Mouse (Mus musculus) layer of hippocampus, adult 18-20 months (tissue): ENCODE measurements around the gene Hectd2. TPM values are rescaled to one million over a fixed set of nuclear protein-coding genes. Genes with fewer than 3 reads are reported as not detected.

ENCODE experiments used
- DNase-seq, 2 experiments: peaks; one replicate each; pipeline ENCODE4 v3.0.0; 2022; ENCODE audit warnings: low spot score in 2 of 2
- total RNA-seq, 2 experiments: library from RNA; stranded (reverse); gene quantifications; 2 replicates each; pipeline ENCODE4 v1.2.3; 2021

The Hectd2 gene
- total RNA-seq, 2 experiments from 2014 or later = 33.8 to 38.8 TPM

DNA sequence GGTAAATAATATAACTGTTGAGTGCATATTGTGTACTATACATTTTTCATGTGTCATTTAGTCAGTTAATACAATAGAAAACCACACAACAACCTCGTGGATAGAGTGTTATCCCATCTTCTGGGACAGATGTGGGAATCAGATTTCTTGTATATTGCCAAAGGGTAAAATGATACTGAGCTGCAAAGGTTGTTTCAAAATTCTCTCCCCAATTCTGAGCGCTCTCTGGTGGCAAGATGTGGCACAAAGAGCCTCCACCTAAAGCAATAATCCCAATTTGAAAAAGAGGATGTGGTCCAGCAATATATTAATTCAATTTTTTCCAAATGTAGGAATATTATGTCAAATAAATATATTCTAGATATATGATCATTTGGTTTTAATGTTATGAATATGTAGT is 5.7 kb downstream of the Hectd2 start:
- no peak for DNase-seq

DNA sequence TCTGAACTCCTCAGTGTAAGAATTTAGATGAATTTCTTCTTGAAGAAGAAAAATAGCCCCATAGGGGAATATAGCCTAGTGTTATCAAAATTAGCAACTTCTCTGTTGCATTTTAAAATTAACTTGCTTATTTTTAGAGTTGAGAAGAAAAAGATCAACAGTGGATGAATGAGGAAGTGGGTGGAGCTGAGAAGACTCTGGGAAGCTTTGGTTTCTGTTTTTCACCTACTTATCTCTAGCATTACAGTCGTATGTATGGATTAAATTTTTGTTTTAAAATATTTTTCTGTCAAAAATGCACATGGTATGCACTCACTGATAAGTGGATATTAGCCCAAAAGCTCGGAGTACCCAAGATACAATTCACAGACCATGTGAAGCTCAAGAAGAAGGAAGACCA is 6.7 kb downstream of the Hectd2 start:
- DNase-seq = no peak

DNA sequence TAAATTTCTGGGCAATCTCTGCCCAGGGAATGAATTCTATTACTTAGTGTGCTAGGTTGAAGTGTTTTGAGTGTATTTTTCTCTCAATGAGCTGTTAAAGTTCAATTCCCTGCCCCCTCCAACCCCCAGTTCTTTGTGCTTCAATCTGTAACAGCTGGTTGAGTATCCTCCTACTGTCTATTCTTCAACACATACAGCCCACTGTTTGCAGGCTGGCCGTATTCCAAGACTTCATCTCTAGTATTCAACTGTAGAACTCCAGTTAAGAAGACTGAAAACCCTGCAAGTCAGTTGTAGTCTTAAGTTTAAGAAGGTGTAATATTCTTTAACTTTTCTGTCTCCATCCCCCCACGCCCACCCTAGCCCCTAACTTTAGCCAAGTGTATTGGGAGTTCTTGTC is 10.0 kb downstream of the Hectd2 start:
- peak; percentile 30 to 77 for DNase-seq

DNA sequence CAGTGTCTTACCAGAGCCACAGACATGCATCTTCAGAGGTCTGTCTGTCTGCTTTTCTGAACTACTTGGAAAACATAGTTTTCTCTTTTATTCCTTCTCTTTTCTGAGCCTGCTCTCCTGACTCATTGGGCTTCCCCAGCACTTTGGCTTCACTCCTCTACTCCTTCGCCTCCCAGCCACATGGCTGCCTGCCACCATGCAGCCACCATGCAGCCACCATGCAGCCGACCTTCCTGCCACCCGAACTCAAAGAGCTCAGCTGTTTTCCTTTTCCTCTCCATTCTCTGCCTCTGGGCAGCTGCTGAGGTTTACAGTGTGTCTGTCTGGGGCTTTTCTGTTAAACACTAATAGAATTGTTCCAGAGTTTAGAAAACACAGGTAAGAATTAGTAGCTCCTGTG is 19.5 kb downstream of the Hectd2 start:
- no peak for DNase-seq

DNA sequence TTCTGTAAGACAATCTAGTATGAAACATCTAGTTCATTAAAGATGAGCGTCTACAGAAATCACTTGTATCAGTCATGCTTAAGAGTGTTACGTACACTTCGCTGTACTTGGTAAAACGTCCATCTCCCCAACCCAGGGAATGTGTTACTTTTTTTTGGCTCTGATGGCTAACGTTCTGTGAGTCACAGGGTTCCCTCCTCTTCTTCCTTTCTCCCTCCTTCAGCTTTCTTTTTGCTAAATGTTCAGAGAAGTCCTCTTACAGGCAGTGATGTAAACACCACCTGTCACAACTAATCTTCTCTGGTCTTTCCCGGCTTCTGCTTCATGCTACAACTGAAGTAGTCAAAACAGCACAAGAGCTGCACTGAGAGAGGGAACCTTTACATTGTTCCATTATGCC is 20.7 kb downstream of the Hectd2 start:
- no peak for DNase-seq

DNA sequence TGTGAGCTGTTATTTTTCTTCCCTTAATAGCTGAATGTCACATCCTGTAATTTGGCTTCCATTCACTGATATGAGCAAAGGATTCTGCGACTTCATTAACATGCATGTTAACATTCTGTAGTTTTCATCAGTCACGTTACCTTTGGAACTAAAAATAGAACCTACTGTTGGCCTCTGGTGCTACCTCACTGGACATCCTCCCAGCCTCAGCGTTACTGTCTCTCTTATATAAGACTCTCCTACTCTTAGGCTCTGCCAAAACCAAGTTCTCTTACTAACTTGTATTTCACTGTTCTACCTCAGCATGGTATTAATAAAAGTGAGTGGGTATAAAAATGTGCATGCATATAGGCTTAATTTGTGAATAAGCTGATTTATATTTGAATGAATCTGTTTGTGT is 26.4 kb downstream of the Hectd2 start:
- DNase-seq = peak in 1 of 2 experiments; percentile 39

DNA sequence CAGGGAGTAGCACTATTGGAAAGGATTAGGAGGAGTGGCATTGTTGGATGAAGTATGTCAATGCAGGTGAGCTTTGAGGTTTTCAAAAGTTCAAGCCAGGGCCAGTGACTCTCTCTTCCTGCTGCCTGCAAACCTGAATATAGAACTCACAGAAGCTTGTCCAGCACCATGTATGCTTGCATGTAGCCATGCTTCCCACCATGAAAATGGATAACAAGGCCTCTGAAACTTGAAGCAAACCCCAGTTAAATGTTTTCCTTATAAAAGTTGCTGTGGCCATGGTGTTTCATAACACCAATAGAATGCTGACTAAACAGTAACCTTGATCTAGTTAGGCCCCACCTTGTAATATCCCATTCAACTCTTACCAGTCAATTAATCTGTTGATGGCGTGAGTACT is 27.7 kb downstream of the Hectd2 start:
- DNase-seq = no peak

DNA sequence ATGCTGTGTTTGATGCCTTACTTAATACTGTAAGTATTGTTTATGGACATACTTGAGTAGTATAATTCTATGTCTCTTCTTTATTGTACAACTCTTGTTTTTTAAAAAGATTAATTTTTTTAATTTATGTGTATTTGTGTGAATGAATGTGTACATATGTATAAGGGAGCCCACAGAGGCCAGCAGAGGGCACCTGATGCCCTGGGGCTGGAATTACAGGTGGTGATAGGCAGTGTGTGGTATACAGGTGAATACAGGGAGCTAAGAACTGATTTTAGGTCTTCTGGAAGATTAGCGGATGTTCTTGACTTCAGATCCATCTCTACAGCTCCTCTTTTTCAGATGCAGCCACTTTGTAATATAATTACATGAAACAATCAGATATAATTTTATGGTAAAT is 31.1 kb downstream of the Hectd2 start:
- DNase-seq = no peak

DNA sequence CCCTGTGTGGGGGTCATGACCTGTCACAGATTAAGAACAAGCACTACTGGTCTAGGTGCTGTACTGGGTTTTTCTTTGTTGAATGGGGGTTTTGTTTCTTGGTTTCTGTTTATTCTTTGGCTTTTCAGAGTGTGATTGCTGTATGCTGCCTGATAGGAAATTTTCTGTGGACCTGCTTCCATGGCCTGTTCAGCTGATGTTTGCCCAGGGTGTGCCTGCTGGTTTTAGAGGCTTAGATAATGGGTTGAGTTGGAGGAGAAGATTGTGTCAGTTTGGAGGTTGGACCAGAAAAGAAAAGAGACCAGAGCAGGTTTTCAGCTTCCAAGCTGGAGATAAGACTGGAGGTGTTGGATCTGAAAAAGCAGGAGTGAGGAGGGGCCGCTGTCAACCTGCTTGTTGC is 40.0 kb downstream of the Hectd2 start:
- no peak for DNase-seq

DNA sequence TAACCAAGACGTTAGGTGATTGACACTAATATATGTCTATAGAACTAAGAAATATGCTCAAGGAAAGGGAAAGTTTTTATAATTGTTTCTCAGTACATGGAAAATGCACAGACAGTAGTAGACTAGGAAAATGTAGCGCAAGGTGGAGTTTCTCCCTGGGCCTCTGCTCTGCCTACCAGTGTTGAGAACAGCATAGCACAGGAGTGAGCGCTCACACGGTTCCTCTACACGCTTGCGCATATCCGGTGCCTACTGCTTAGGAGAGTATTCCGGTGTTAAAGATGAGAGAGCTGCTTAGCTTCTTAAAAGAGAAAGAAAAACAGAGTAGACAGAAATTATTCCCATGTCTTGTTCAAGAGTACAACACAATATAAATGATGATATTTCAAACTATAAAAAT is 47.4 kb downstream of the Hectd2 start:
- DNase-seq = no peak

DNA sequence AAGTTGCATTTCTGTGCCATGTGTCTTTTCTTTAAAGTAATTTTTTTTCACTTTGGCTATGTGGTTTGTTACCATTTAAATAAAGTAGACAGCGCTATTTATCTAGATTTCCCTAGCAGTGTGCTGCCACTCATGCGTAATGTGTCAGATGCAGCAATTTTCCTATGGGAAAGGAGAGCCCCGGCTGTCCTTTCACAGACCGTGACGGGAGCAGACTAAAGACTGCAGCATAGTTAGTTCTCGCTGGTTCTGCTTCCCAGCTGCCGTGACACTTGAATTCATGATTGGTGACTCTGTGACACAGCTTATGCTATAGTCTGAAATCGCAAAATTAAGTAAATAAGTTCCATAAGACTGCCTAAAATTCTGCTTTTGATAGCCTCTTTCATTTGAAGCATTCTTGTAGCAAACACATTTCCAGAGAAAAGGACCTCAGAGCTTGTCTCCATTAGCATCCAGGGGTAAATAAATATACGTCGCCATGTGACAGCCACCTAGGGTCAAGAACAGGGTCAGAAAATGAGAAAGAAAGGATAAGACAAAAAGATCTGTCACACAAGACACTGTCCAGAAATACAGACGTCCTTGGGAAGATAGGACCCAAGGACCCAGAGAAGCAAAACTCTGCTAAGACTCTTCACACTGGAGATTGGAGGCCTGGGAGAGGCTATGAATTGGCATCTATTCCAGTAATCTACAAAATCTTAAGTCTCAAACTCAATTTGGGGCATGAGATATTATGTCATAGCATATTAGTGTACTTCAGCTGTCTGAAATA is 48.3 kb downstream of the Hectd2 start:
- DNase-seq = no peak

DNA sequence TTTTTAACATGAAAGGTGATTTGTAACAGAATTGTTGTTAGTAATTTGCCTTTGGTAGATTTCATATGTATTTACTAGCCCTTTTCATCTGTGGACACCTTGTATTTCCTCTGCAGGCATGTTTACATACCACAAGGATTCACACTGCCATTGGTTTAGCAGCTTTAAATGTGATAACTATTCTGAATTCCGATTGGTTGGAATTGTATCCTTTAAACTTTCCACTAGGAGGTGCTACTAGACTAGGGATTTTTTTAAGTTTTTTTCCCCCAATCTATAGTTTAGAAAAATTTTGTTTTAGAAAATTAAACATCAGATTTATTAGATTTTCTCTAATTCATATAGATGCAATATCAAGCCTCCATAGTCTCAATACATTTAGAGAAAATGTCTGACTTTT is 51.8 kb downstream of the Hectd2 start:
- no peak for DNase-seq

DNA sequence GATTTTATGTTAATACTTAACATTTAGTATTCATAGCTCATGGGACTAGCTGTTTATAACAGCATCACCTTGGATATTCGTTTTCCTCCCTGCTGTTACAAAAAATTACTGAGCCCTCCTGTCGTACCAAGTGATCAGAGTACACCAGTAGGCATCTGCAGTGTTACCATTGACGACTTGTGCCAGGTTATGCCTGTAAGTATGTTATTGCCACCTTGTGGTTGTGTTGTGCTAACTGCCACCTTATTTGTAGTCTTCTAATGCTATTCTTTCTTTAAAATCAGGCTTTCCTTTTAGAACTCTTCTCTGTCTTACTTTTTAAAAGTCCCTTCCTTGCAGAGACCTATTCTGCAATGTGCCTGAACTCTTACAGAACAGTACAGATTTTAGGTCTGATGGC is 54.8 kb downstream of the Hectd2 start:
- DNase-seq = peak in 1 of 2 experiments; percentile 20

DNA sequence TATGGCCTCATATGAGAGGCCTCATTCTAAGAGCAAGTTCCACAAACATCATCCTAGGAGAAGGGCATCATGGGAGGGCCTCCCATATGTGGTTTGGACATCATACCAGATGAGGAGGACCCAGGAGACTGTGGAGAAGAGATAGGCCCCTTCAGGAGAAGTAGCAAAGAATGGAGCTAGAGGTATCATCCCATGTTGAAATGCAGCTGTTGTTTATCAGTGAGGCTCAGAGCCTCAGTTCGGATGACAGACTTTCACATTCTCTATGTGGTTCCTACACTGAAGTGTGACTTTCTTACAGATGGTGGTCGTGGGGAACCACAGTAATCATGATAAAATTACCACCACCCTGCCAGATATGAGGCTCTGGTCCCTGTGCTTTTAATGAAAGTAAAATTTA is 55.9 kb downstream of the Hectd2 start:
- no peak for DNase-seq

DNA sequence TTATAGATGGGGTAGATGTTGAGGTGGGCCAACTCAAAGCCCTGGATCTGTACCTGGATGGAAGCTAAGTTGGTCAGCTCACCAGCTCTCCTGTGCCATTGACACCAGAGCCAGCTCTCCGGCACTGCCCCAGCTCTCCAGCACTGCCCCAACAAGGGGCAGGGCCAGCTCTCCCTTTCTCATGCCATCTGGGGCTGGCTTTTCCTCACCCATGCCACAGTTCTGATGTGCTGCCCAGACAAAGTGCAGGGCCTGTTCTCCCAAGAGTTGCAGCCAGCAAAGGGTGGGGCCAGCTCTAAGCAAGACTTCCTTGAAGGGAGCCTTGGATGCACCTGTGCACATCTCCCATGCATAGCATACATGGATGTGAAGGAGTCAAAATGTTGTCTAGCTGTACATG is 71.5 kb downstream of the Hectd2 start:
- DNase-seq = no peak

DNA sequence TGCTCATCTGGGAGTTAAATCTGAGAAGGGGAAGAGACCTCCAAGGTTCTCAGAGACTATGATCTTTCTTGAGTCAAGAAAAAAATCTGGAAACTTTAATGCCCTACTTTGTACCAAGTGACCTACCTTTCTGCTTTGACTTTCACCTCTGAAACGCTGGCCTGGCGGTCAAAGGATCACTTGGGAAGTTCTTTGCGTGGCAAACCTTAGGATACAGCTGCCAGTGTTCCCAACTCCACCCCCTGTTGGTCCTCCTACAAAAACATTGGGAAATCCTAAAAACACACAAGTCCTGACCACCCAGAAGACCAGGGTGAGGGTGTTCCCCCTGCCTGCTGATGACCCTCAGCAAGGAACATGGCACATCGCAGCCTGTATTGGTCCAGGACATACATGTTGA is 72.4 kb downstream of the Hectd2 start:
- DNase-seq = no peak

DNA sequence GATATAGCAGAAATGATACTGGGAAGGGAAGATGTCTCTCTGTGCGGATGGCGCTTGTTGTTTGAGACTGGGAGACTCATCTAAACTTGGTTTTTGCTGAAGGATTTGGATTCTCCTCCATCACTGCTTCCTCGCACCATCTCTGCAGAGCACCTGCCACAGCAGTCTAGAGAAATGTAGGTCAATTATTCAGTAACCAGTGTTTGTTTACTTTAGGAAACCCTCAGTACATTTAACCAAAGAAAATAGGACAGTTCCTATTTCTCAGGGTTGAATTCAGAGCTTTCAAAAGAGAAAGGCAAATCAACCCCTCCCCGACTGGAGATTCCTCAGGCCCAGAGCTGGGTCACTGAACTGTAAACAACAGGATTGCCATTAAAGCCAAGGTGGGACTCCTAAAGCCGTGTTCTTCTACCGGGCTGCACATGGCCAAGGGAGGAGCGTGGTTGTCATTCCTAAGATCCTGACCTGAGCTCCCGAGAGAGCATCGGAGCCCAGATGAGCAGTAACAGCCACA is 75.0 kb downstream of the Hectd2 start:
- no peak for DNase-seq

DNA sequence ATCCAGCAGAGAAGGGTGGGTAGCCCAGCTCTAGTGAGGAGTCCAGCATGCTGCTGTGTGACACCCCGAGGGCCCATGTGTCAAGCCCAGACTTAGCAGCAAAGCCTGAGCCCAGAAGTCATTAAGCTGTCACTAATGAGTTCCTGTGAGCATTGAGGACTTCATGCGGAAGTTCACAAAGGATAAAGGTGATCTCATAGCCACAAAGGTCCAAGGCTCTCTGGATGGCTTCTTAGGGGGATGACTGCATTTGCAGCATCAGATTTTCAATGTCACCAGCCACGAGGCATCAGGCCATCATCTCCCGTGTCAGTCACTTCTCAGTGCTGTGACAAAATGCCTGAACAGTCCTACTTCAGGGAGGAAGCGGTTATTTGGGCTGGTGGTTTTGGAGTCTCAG is 75.9 kb downstream of the Hectd2 start:
- no peak for DNase-seq

DNA sequence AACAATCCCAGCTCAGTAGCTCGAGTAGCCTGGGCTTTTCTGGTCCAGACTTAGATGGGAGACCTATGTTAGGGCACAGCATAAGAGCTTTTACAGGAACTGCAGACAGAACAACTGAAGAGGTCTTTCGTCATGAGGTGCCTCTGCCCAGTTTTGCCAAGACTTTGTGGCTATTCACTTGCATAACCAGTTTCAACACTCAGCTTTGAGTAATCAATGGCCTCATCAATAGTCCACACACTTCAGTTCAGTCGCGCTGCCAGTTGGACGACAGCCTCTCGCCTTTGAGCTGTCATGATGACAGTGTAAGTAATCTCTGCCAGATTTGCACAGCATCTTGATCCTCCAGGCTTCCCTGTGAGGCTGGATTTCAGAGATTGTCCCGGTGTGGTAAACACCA is 80.3 kb downstream of the Hectd2 start:
- no peak for DNase-seq

DNA sequence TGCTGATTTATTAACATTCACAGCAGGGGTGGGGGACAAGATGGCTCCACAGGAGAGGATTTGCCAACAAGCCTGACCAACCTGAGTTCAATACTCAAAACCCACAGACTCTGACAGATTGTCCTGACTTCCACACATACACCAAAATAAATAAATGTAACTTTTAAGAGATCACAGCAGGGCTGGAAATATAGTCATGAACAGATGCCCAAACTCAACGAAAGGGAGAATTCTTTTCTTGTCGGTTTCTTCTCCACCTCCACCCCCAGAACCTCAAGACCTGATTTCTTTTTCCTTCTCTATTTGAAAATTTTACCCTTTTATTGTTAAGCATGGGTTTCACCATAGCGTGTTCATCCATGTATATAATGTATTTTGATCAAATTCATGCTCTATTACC is 82.8 kb downstream of the Hectd2 start:
- no peak for DNase-seq

DNA sequence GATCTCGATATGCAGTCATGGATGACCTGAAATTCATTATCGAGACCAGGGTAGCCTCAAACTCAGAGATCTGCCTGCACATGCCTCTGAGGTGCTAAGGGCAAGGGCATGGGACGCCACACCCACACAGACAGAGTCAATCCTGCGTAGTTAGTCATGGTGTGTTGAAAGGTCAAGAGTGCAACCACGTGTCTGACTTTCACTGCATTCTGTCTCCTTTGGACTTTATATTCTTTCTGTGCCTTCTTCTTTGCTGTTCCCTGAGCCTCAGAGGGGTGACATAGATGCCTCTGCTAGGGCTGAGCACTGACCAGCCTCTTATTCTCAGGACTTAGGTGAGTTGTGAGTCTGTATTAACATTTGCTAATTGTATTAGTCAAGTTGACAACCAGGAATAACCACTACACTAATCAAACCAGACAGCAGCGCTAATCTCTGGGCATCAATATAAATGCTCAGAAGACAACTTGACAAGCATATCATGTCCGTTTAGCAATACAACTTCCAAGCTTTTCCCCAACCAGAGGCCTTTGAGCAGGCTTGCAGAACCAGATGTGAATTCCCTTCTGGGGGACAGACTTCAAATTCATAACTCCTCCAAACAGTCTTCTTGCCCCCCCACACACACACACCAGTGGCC is 83.6 kb downstream of the Hectd2 start:
- no peak for DNase-seq

DNA sequence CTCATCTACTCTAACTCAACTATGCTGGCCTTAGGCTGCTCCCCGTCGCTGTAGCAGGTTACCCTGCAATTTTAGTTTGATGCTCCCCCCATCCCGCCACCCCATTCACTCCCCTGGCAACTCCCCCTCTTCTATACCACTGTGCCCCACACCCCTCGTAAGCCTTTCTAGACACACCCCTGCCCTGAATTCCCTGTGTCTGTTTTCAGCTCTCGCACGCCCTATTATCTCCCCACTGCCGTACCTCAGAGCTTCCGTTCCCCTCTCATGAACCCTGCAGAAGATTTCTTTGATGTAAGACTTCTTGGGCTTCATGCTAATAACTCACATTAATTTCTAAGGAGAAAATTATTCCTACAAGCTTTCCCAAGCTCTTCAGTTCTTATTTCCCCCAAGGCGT is 84.6 kb downstream of the Hectd2 start:
- no peak for DNase-seq

DNA sequence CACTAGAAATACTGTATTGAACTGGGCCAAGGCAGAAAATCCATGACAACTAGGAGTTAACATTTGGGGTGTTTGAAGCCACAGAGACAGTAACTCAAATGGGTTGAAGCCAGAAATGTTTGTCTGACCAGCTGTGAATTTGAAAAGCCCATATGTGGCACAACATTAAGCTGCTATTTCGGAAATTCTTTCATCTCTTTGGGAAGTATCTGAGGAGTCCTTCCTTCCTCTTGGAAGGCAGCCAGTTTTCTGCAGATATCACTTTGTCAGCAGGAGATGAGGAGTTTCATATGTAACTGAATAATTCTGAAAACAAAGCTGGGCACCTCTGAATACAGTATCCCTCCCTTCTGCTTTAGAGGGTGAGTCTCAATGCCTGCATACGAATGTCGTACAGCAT is 86.7 kb downstream of the Hectd2 start:
- peak; percentile 43 to 78 for DNase-seq
